Mouse (Mus musculus) brain, embryonic 14.5 days (tissue): Measurements from ENCODE around the gene 3425401B19Rik. TPM values are rescaled to one million over a fixed set of nuclear protein-coding genes. Genes with fewer than 3 reads are reported as not detected.

Experiments used
- DNase-seq: peaks from one replicate; pipeline ENCODE4 v3.0.0-alpha.2; 2011; ENCODE audit warnings: low read depth
- CTCF ChIP-seq: fragments of 200-500 bp; IDR thresholded peaks from 2 replicates; pipeline ENCODE4 v1.5.1; 2012; ENCODE audit warnings: inconsistent platforms, mild to moderate bottlenecking, moderate library complexity, borderline replicate concordance; ENCODE audit not compliant: insufficient read depth, insufficient read length; ENCODE audit errors: extremely low read depth
- POLR2A ChIP-seq: fragments of 200-500 bp; IDR thresholded peaks from 2 replicates; pipeline ENCODE4 v1.6.1; 2012; ENCODE audit warnings: mild to moderate bottlenecking, inconsistent platforms, borderline replicate concordance; ENCODE audit not compliant: poor library complexity, insufficient read depth, insufficient read length, severe bottlenecking; ENCODE audit errors: extremely low read depth
- polyA plus RNA-seq: library from polyadenylated mRNA; depleted of rRNA; stranded (reverse); fragments of >200 nt; gene quantifications from 2 replicates; pipeline ENCODE4 v1.2.3, GENCODE M21; 2012

Gene 3425401B19Rik
- polyA plus RNA-seq, 1 experiment = 0.03 TPM

DNA sequence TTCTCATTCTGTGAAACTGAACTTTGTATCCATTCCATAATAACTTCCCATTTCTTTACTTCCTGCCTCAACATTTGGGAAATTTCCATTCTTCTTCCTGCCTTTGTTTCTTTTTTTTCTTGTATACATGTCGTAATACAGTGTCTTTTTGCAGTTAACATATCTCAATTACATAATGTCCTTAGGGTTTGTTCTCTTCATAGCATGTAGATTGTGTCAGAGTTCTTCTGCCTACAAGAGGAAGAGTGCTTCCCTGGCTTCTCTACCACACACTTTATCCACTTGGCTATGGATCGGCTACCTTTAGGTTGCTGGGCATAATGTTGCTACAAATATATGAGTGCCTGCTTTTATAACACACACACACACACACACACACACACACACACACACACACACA, 10.8 kb upstream of the 3425401B19Rik start:
- TF ChIP-seq CTCF = no peak
- no peak for TF ChIP-seq POLR2A
- no peak for DNase-seq

DNA sequence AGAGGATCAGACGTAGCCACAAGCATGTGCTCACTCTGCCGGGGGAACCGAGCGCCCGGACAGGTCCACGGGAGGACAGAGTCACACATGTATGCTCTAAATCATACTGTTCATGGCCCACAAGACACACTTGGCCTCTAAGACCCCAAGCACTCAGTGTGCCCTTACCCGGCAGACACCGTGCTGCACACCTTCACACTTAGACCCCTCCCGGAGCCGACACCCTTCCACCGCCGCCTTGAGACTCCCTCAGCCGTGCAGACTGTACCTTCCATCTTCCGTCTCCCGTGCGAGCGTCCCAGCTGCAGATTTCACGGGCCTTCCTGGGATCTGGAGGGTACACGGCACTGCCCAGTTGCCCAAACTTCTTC, 373 bp downstream of the 3425401B19Rik start:
- no peak for DNase-seq
- TF ChIP-seq POLR2A = no peak
- TF ChIP-seq CTCF = no peak

DNA sequence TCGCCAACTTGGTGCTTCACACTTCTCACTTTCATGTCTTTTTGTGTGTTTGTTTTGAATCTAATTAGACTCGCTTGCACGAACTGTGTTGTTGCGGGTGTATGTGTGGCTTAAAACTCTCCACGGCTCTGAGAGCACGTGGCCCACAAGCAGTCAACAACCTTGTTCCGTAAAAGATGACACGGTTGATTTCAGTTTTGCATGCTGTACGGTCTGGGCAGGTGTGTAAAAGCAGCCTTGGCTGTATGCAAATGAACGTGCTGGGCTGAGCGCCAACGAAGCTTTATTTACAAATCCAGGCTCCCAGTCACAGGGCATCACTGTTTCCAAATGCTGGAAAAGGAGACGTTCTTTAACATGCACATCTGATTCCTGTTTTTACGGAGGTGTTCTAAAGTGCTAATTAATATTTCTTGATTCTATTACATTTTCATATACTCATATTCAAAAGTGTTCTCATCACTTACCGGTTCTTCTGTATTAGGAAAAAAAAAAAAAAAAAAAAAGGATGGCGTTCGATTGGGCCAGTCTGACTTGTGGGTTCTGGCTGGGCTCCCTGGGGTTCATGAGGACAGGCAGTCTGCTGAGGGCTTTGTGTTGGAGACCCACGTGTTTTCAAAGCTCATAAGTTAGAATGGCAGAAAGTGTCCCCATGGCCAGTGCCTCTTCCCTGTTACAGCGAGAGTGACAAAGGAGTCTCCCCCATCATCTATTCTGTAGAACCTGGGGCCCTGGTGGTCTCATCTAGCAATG, 935 bp downstream of the 3425401B19Rik start:
- no peak for TF ChIP-seq POLR2A
- no peak for TF ChIP-seq CTCF
- DNase-seq = peak; percentile 89

DNA sequence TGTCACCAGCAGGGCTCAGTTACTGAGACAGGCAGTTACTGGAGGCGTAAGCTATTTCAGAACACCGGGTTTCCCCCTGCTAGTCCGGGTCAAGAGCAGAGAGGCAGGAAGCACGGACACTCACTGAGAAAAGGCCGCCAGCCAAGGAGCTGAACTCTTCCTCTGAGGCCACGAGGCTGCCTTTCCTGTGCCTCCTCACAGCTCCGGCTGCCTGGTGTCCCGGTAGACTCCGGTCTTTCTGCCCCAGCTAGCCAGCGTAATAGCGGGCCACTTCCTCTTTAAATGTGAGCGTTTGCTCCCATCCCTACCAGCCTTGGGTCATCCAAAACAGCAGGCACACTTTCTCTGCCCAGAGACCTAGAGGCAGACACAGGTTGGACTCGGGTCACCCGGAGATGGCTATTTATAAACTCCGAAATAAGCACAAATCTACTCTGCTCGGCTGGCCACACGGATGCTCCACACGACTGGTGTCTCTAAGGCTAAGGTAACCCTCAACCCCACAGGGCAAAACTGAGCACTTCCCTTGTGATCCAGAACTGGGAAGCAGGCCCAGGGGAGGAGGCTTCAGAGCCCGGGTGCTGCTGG, 1.7 kb downstream of the 3425401B19Rik start:
- TF ChIP-seq CTCF (no peak), POLR2A (no peak)
- peak; percentile 26 for DNase-seq

DNA sequence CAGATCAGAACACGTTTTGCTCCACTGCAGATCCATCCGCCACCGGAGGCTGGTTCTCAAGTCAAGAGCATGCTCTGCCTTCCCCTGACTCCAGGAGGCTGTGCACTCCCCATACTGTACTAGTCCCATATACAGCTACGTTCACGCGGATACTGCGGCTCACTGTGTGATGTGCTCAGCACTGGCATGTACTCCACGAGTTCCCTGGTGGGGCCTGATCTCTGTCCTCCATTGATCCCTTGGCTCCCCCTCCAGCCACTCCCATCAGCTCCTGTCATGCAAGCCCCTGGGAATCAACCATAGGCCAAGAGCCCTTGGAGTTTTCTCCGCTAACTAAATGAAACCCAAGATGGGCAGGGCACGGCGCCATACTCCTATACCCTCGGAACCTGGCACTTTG, 2.6 kb downstream of the 3425401B19Rik start:
- DNase-seq = no peak
- no peak for TF ChIP-seq POLR2A
- no peak for TF ChIP-seq CTCF

DNA sequence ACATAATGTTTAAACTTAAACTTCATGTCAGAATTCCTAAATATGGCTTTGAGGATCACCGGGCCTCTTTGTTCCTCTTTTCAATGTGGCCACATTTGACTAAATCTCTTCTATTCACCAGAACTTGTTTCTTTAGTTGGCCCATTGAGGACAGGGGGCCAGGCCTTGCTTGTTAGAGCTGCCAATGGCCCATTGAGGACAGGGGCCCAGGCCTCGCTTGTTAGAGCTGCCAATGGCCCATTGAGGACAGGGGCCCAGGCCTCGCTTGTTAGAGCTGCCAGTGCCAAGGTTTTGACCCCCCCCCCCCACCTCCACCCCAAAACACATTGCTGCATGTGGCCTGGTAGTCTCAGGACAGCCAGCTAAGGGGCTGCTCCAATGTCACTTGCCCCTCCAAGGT, 3.5 kb downstream of the 3425401B19Rik start:
- peak; percentile 50 for DNase-seq
- TF ChIP-seq CTCF (no peak), POLR2A (no peak)

DNA sequence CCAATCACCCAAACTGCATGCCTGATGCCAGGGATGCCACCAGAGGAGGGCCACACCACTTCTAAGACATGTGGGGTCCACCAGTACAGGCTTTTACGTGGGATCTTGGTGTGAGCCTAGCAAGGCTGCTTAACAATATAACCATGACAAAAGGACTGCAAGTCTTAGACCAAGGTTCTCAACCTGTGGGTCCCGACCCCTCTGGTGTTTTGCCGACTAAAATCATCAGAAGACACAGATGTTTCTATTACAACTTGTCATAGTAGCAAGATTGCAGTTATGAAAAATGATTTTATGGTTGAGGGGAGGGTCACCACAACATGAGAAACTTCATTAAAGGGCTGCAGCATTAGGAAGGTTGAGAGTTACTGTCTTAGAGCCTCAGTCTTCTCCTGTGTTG, 6.5 kb downstream of the 3425401B19Rik start:
- TF ChIP-seq POLR2A (no peak), CTCF (no peak)
- no peak for DNase-seq

DNA sequence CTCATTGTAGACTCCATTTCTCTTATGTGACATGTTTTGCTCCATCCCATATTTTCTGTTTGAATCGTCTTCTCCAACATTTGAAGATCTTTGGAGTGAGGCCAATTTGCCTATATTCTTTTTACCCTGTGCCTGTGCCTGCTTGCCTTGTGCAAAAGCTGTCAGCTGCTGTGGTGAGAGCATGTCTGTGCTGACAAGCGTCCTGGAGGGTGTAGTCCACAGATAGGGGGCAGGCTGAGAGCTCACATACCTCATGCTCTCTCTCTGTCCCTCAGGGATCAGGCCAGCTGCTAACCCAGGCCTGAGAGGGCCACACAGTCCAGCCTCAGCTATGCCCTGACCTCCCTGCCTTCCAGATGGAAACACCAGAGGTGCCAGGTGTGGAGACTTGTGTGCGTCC, 11.9 kb downstream of the 3425401B19Rik start:
- TF ChIP-seq CTCF (no peak), POLR2A (no peak)
- peak; percentile 30 for DNase-seq

DNA sequence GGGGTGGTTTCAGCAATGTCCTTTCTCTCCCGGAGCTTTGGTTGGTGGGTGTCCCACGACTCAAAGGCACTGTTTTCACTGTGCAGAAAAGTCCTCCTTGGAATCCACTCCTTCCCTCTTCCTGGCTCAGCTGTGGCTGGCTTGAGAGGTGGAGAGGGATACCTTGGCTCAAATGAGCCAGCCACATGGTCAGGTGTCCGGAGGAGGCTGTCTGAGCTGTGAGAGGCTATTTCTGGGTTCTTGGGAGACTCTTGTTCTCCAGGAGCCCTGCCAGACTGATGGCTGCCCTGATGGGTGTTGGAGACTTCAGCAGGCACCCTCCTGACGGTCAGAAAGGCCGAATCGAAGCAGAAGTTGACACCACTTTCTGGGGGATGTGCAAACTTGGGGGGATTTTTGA, 22.0 kb downstream of the 3425401B19Rik start:
- no peak for DNase-seq

DNA sequence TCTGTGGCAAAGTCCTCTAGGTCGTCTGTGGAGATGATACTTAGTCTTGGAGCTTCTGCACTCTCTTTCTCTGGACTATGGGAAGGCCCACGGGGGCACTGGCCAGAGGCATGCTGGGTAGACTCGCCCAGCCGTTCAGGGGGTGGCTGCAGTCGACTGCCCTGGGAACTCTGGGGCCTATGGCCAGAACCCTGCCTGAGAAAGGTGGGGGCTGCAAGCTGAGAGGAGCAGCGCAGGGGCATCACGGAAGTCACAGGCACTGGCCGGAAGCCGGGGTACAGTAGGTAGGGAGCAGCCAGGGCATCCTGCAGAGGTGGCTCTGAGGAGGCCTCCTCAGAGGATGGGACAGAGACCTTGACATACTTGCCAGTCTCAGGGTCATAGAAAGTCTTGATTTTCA, 25.3 kb downstream of the 3425401B19Rik start:
- TF ChIP-seq CTCF = no peak
- no peak for TF ChIP-seq POLR2A
- DNase-seq = no peak

More for the DNA sequence above, 22.0 kb downstream of the 3425401B19Rik start:
- TF ChIP-seq POLR2A = no peak

DNA sequence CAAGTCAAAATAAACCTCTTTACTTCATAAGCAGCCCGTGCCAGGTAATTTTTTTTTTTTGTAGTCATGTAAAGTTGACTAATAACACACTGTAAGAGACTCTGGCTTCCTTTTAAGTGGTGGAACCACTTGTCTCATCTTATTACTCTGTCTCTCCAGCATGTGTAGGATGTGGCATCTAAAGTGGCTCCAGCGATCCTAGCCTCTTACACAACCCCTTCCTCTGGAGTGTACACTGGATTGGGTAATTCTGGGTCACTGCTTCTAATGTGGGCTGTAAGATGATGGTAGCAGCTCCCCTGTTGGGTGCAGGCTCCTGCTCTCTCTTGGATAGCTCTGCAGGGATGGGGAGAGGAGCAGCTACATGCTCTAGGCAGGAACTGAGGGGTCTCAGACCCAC, 46.6 kb downstream of the 3425401B19Rik start:
- TF ChIP-seq POLR2A = no peak
- no peak for TF ChIP-seq CTCF
- no peak for DNase-seq
